Mouse (Mus musculus) heart, postnatal 0 days (tissue): ENCODE measurements around the gene Tprn. TPM values are rescaled to one million over a fixed set of nuclear protein-coding genes. Genes with fewer than 3 reads are reported as not detected.
A peak's percentile ranks its signal among the peaks of the same experiment; 100 is the strongest.

Source experiments
- ATAC-seq: fragments of 200-750 bp; cut with Nextera tagmentation; 2 replicates; pipeline ENCODE4 v1.8.0; 2017; ENCODE audit warnings: low read depth, moderate number of reproducible peaks, moderate library complexity; ENCODE audit not compliant: insufficient read depth
- DNase-seq: peaks from one replicate; pipeline ENCODE4 v3.0.0-alpha.2; 2016; ENCODE audit warnings: low spot score
- H3K27ac ChIP-seq: fragments of 300-500 bp; sonication (generic); 2 replicates; pipeline ENCODE4 v1.5.1; 2014; ENCODE audit warnings: low read depth, mild to moderate bottlenecking
- H3K27me3 ChIP-seq: fragments of 300-500 bp; sonication (generic); 2 replicates; pipeline ENCODE4 v1.6.1; 2014; ENCODE audit warnings: low read length, mixed read lengths; ENCODE audit not compliant: control insufficient read depth, insufficient read depth
- H3K36me3 ChIP-seq: fragments of 300-500 bp; sonication (generic); replicated peaks from 2 replicates; pipeline ENCODE4 v1.6.1; 2014; ENCODE audit warnings: low read length, mixed read lengths; ENCODE audit not compliant: control insufficient read depth, insufficient read depth
- H3K4me1 ChIP-seq: fragments of 300-500 bp; sonication (generic); 2 replicates; pipeline ENCODE4 v1.6.1; 2014; ENCODE audit warnings: antibody characterized with exemption; ENCODE audit not compliant: control insufficient read depth, insufficient read depth
- H3K4me2 ChIP-seq: fragments of 300-500 bp; sonication (generic); 2 replicates; pipeline ENCODE4 v1.6.1; 2014; ENCODE audit warnings: low read depth, mild to moderate bottlenecking, low read length, moderate library complexity
- H3K4me3 ChIP-seq: fragments of 300-500 bp; sonication (generic); 2 replicates; pipeline ENCODE4 v1.5.1; 2014; ENCODE audit warnings: low read depth, low read length
- H3K9ac ChIP-seq: fragments of 300-500 bp; sonication (generic); replicated peaks from 2 replicates; pipeline ENCODE4 v1.6.1; 2014; ENCODE audit warnings: low read depth, low read length, mixed read lengths
- H3K9me3 ChIP-seq: fragments of 300-500 bp; sonication (generic); replicated peaks from 2 replicates; pipeline ENCODE4 v1.6.1; 2016; ENCODE audit warnings: low read length; ENCODE audit not compliant: control insufficient read depth
- CTCF ChIP-seq: IDR thresholded peaks from 2 replicates; pipeline ENCODE4 v1.5.1; 2016; ENCODE audit warnings: antibody characterized with exemption, control low read depth, low read depth
- EP300 ChIP-seq: IDR thresholded peaks from 2 replicates; pipeline ENCODE4 v1.6.1; 2016; ENCODE audit warnings: antibody characterized with exemption, low read depth
- WGBS: fragments of 180-500 bp; shearing (Covaris S2); extraction: QIAGEN DNeasy Blood & Tissue Kit; methylation state at CpG from one replicate; pipeline ENCODE4 v1.1.7; 2014; 5-methylcytosine and 5-hydroxymethylcytosine counted together
- polyA plus RNA-seq: library from polyadenylated mRNA; unstranded; fragments of >200 nt; fragmentation: Nextera tagmentation; extraction: Ambion mirVana; gene quantifications from 2 replicates; pipeline ENCODE4 v1.2.1, GENCODE M21; 2015
- total RNA-seq: library from RNA; depleted of rRNA; stranded (reverse); fragments of >200 nt; gene quantifications from 2 replicates; pipeline ENCODE4 v1.2.3, GENCODE M21; 2014; ENCODE audit warnings: low replicate concordance

The Tprn gene
- total and polyA plus RNA-seq, 2 experiments from 2014 or later = 3.7 to 5.2 TPM

DNA sequence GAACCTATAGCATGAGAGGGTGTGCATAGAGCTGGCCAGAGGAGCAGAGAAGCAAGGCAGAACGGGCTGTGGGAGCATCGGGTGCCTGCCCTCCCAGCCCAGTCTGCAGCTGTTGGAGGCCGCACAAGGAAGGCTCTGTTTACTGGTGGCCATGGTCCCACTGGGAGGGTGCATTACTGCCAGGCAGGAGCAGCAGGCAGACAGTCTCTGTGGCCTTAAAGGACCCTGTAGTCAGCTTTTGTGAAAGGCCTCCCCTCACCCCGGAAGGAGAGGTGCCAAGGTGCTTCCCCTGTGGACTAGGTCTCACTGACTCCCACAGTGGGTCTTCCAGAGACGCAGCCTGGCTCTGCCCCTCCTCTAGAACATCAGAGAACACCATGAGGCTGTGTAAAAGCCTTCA, 35.6 kb upstream of the Tprn start:
- TF ChIP-seq EP300 (no peak), CTCF (no peak)
- peaks cover 1% of the 10 kb centered on the region for H3K36me3 ChIP-seq
- H3K27ac ChIP-seq = no peak overlapping the region
- H3K9ac ChIP-seq = no peak overlapping the region
- DNase-seq (no peak), ATAC-seq (no peak)
- H3K27me3 ChIP-seq = 0 out of 2 replicates have a peak, but pooled peaks cover 5% of the 10 kb centered on the region
- H3K9me3 ChIP-seq = no peaks in the 10 kb centered on the region
- WGBS = 86% methylated on average over 5 of the region's 5 CpGs
- no peak overlapping the region for H3K4me2 ChIP-seq
- peaks cover 22% of the 10 kb centered on the region for H3K4me1 ChIP-seq
- no peak overlapping the region for H3K4me3 ChIP-seq

DNA sequence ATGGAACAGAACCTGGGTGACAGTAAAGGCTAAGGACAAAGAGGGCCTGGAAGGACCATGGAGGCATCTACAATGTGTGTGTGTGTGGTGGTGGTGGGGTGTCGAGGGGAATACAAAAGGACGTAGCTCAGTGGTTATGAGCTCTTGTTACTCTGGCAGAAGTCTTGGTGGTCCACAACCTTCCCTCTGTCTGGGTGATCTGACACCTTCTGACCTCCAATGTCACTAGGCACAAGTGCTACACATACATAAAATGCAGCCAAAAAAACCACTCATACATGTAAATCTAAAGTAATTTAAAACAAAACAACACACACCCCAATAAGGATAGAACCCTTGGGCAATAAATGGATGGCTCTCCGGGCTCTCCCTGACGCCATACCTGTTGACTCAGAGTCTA, 35.0 kb upstream of the Tprn start:
- DNase-seq (no peak), ATAC-seq (no peak)
- 0 out of 2 replicates have a peak, but pooled peaks cover 5% of the 10 kb centered on the region for H3K27me3 ChIP-seq
- H3K9ac ChIP-seq = no peak overlapping the region
- no peak overlapping the region for H3K27ac ChIP-seq
- H3K36me3 ChIP-seq = no peaks in the 10 kb centered on the region
- no peak for TF ChIP-seq EP300
- TF ChIP-seq CTCF = no peak
- no peak overlapping the region for H3K4me3 ChIP-seq
- no peaks in the 10 kb centered on the region for H3K9me3 ChIP-seq
- peaks cover 22% of the 10 kb centered on the region for H3K4me1 ChIP-seq
- 82% methylated on average over 4 of the region's 4 CpGs for WGBS
- no peak overlapping the region for H3K4me2 ChIP-seq

DNA sequence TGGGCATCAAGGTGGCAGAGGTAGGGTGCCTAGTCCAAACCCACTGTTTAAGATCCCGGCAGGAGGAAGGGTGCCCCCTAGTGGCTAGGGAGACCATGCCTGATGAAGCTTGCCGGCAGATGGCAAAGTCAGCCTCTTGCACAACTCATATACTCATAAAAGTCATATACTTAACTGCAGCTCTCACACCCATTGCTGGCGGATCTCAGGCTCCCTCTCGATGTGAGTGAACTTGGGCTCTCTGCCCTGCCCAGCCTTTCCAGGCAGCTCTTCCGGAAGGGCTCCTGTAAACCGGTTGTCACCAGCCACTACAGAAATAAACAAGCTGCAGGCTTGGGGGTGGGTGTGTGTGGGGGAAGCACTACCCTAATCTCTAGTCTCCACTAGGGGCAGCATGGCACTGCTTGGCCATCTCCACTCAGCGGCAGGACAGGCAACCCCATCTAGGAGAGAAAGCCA, 34.0 kb upstream of the Tprn start:
- Histone ChIP-seq H3K27me3 (0 out of 2 replicates have a peak, but pooled peaks cover 5% of the 10 kb centered on the region), H3K4me2 (peak overlapping the region; percentile 53), H3K9me3 (no peaks in the 10 kb centered on the region), H3K4me3 (peak overlapping the region; percentile 27), H3K4me1 (peaks cover 17% of the 10 kb centered on the region), H3K27ac (peak overlapping the region; percentile 85), H3K9ac (peak overlapping the region; percentile 4; the same call in 1 of the 2 replicates), H3K36me3 (no peaks in the 10 kb centered on the region)
- DNase-seq (peak; percentile 93), ATAC-seq (peak; percentile 31)
- 1% methylated on average over 7 of the region's 7 CpGs for WGBS
- TF ChIP-seq CTCF = peak; percentile 85
- peak; percentile 65; the same call in 1 of the 2 replicates for TF ChIP-seq EP300

DNA sequence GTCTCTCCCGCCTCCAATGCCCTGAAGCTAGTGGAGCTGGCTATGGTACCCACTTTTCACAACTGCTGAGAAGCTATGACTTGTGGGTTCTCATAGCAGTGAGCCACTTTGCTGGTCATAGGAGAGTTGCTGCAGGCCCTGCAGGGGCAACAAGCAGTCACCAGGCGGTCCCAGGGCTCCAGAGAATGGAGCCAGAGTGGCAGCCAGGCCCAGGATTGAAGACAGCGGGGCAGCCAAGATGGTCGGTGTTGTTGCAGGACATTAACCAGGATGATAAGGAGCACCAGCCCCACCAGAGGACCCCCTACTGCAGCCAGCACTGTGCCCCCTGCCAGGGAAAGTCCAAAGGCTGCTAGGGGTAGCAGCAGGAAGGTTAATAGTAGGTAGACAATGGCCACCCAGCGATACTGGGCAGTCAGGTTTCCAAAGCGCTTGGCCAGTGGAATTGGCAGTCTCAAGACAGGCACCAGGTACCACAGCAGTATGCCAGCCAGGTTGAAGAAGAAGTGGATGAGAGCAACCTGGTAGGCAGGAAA, 33.4 kb upstream of the Tprn start:
- no peak for DNase-seq
- Histone ChIP-seq H3K9ac (no peak overlapping the region), H3K4me1 (peaks cover 15% of the 10 kb centered on the region), H3K9me3 (no peaks in the 10 kb centered on the region), H3K4me3 (no peak overlapping the region; the same call in 1 of the 2 replicates), H3K27me3 (0 out of 2 replicates have a peak, but pooled peaks cover 5% of the 10 kb centered on the region), H3K4me2 (no peak overlapping the region; the same call in 1 of the 2 replicates), H3K36me3 (no peaks in the 10 kb centered on the region), H3K27ac (peak overlapping the region; percentile 85; the same call in 1 of the 2 replicates)
- ATAC-seq = no peak
- 65% methylated on average over 6 of the region's 6 CpGs for WGBS
- no peak for TF ChIP-seq CTCF
- no peak for TF ChIP-seq EP300

DNA sequence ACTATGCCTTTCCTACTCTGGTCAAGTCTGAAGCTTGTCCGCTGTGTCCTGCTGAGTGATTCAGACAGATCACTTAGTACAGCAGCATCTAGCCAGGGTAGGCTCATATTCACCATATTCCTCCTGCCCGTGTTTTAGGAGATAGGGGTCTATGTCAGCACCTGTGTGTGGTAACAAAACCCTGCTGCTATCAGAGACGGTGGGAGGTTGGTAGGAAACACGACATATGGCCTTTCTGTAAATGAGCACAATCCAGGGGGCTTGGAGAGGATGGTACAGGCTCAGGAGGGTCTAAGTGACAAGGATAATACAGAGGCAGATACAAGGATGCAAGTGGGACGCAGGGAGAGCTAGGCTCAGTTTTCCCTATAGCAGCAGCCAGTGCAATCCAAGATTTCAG, 32.8 kb upstream of the Tprn start:
- H3K9me3 ChIP-seq = no peaks in the 10 kb centered on the region
- H3K9ac ChIP-seq = no peak overlapping the region
- peaks cover 15% of the 10 kb centered on the region for H3K4me1 ChIP-seq
- H3K27ac ChIP-seq = no peak overlapping the region
- no peaks in the 10 kb centered on the region for H3K36me3 ChIP-seq
- 60% methylated on average over 5 of the region's 5 CpGs for WGBS
- 0 out of 2 replicates have a peak, but pooled peaks cover 5% of the 10 kb centered on the region for H3K27me3 ChIP-seq
- TF ChIP-seq CTCF (no peak), EP300 (no peak)
- no peak overlapping the region for H3K4me3 ChIP-seq
- DNase-seq (no peak), ATAC-seq (no peak)
- no peak overlapping the region for H3K4me2 ChIP-seq

DNA sequence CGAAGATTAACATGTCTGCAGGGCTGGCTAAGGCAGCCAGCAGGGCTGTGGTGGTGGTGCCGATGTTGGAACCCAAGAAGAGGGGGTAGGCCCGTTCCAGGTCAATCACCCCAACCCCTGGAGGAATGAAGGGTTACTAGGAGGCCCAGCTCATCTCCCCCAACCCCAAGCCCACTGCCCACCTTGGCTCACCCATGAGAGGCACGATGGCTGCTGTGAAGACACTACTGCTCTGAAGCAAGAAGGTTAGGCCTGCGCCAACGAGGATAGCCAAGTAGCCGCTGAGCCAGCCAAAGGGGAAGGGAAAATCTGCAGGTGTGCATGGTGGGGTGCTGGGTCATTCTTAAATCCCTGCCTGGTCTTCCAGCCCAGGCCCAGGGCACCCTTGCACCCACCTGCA, 31.8 kb upstream of the Tprn start:
- H3K9me3 ChIP-seq = no peaks in the 10 kb centered on the region

More for the DNA sequence above, 31.8 kb upstream of the Tprn start:
- H3K36me3 ChIP-seq = no peaks in the 10 kb centered on the region
- TF ChIP-seq CTCF (no peak), EP300 (no peak)
- no peak overlapping the region for H3K4me2 ChIP-seq
- WGBS = 62% methylated on average over 7 of the region's 7 CpGs
- H3K9ac ChIP-seq = no peak overlapping the region
- H3K4me1 ChIP-seq = peaks cover 13% of the 10 kb centered on the region
- ATAC-seq = no peak
- H3K27me3 ChIP-seq = peaks cover 8% of the 10 kb centered on the region; the same call in 1 of the 2 replicates
- DNase-seq = no peak
- H3K27ac ChIP-seq = no peak overlapping the region
- no peak overlapping the region for H3K4me3 ChIP-seq
